Mouse (Mus musculus): ENCODE data around the gene Ap5z1.

Gene Ap5z1

DNA sequence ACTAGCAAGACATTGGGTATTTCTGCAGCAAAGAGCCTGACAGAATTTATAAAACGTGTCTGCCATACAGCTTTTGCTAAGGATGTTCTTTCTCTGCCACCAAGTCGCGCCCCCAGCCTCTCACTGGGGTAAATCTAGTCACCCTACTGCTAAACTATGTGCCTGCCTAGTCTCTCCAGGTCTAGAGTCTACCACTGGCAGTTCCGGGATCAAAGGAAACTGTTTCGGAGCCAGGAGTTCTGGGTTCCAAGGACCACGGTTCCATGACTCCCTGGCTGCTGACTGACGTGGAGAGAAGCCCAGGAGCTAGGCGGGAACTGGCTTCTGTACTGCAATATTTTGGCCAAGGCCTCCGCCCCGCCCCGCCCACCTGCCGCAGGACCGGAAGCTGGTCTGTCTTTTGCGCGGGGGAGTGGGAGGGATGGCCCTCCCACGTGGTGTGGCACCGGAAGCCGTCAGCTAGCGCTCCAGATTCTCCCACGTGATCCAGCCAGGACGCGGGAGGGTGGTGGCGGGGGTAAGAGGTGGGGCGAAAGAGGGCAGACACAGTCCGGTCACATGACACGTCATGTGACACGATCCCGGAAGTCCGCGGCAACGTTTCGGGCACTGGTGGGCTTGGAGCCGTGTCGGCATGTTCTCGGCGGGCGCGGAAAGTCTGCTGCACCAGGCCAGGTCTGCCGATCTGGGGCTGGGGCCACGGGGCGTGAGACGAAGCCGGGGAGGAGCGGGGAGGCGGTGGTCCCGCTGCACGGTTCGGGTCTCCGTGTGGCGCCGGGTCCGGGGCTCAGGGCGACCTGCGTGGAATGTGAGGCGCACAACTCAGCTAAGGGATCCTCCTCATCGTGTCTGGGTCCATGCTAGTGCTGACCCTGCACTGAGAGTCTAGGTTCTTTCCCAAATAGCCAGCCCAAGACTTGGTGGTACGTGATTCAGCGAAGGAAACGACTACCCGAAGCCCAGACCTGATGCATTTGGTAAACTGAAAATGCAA lies at the start of gene Ap5z1:
TSS of gene Ap5z1 (plus strand) at position 484 of the 994 bp plus-strand sequence.
- DNase-seq (ENCODE audit: extremely low spot score): peak; percentile 97

DNA sequence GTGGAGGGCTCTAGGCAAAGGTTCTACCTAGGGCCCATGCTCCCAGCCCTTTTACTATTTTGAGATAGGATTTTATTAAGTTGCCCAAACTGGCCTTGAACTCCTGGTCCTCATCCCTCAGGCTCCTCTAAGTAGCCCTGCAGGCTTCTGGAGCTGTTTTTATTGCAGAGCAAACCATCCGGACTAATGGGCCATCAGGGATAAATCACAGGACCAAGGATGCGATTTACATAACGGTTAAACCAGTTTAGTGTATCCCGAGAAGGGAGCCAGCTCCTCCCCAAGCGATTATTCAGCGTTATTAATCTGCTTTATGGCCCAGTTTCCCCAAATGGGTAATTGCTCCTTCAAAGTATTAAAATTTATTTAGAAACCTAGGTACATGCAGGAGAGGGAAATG lies 48.3 kb upstream of the Ap5z1 start:
- DNase-seq (ENCODE audit: extremely low spot score): no peak

- peak; percentile 38 for DNase-seq (ENCODE audit: extremely low spot score)
Measured at GRCm38 (mm10) chr5:142416070-142416775, 47.5 kb upstream of the Ap5z1 start.

GRCm38 (mm10) chr5:142417104-142417503 lies 46.6 kb upstream of the Ap5z1 start:
- DNase-seq (ENCODE audit: extremely low spot score): no peak

DNA sequence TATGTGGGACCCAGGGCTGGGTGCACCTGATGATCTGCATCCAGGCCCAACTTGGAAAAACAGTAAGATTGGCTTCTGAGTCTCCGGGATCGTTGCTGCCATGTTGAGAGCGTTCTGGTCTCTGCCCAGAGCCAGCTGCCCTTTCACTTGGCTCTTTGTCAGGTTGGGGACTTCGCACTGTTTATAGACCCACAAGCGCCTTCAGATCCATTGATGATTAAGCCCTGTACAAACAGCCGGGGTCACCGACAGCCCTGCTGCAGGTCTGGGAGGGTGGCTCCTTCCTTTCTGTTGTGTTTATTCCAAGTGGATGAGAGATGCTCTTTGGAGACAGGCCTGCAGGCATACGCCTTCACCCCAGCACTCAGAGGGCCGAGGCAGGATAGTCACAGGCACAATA lies 45.9 kb upstream of the Ap5z1 start:
- DNase-seq (ENCODE audit: extremely low spot score): no peak

DNA sequence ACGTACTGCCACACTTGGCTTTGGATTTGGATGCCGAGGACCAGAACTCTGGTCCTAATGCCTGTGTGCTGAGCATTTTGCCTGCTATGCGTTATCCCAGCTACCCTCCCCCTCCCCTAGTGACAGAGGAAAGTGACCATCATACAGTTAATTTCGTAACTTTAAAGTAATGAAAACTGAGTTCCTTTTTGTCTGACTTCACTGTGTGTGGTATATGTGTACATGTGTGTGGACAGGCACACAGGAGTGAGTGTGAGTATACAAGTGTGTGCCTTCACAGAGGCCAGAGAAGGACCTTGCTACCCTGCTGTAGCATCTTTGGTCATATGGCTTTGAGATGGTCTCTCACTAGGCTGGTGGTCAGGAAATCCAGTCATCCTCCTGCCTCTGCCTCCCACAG lies 45.3 kb upstream of the Ap5z1 start:
- no peak for DNase-seq (ENCODE audit: extremely low spot score)

DNA sequence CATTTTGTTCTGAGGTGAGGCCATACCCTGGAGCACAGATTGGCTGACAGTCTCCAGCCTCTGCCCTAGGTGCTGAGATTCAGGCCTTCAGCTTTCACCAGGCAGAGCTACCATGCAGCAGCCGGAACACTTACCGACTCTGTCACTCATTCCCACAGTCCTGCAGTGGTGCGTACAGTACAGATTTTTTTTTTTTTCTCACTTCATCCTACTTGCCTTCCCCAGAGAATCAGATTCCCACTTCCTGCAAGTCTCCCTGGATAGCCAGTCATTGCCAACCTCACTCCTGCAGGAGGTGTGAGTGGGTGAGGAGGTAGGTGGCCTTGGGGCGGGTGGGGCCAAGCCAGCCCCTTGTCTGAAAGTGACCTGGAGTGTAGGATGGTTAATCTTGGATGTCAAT lies 43.4 kb upstream of the Ap5z1 start:
- DNase-seq (ENCODE audit: extremely low spot score): no peak

GRCm38 (mm10) chr5:142420920-142421319 lies 42.8 kb upstream of the Ap5z1 start:
- DNase-seq (ENCODE audit: extremely low spot score): no peak

GRCm38 (mm10) chr5:142421886-142422285 lies 41.9 kb upstream of the Ap5z1 start:
- DNase-seq (ENCODE audit: extremely low spot score): no peak

- DNase-seq (ENCODE audit: extremely low spot score): no peak
Measured at GRCm38 (mm10) chr5:142423141-142423540, 40.6 kb upstream of the Ap5z1 start.

DNA sequence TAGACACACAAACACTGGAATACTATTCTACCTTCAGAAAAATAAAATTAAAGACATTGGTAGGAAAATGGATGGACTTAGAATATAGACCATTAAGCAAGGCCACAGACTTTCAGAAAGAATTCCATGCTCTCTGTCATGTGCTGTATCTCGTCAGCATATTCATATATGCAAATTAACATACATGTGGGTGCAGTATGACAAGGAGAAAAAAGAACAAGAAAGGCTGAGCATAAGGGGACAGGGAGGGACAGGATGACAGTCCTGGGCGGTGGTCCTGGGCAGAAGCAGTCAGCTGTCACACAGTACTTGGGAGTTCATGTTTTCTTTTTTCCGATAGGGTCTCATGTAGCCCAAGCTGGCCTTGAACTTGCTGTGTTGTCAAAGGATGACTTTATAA lies 40.0 kb upstream of the Ap5z1 start:
- no peak for DNase-seq (ENCODE audit: extremely low spot score)

- no peak for DNase-seq (ENCODE audit: extremely low spot score)
Measured at GRCm38 (mm10) chr5:142424627-142425349, 39.0 kb upstream of the Ap5z1 start.

- DNase-seq (ENCODE audit: extremely low spot score): no peak
Measured at GRCm38 (mm10) chr5:142426476-142426875, 37.3 kb upstream of the Ap5z1 start.

DNA sequence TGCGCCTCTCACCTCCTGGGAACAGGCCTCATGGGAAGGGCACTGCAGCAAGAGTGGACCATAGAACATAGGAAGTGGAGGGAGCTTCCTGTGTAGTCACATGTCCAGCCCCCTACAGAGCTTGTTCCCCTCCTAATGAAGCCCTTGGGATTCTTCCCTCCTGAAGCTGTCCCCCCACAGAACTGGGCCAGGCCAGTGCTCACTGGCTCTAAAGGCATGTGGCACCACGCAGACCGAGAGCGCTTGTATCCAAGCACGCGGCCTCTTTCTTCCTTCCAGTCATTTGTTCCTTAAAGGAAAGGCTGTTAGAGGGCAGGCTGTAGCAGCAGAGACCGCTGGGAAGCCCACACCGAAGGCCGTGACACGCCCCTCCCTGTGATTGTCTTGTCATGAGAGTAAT lies 35.9 kb upstream of the Ap5z1 start:
- DNase-seq (ENCODE audit: extremely low spot score): no peak

DNA sequence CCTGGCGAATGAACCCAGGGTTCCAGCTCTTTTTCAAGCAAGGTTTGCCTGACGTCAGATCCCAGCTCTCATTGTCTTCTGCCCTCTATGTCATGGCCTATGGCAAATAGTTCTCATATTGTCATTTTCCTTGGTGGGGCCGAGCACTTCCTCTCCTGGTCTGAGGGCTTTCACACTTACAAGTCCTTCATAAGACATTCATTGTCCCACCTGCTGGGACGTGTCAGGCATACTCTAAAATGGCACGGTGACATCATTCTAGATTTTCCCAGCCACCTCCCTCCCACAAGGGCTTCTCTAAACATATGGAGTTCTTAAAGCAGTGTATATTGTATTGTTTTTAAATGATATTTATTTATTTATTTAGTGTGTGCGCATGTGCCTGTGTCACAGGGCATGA lies 35.1 kb upstream of the Ap5z1 start:
- DNase-seq (ENCODE audit: extremely low spot score): no peak

GRCm38 (mm10) chr5:142431029-142431428 lies 32.7 kb upstream of the Ap5z1 start:
- DNase-seq (ENCODE audit: extremely low spot score): no peak

GRCm38 (mm10) chr5:142431811-142432434 lies 31.8 kb upstream of the Ap5z1 start:
- DNase-seq (ENCODE audit: extremely low spot score): no peak

DNA sequence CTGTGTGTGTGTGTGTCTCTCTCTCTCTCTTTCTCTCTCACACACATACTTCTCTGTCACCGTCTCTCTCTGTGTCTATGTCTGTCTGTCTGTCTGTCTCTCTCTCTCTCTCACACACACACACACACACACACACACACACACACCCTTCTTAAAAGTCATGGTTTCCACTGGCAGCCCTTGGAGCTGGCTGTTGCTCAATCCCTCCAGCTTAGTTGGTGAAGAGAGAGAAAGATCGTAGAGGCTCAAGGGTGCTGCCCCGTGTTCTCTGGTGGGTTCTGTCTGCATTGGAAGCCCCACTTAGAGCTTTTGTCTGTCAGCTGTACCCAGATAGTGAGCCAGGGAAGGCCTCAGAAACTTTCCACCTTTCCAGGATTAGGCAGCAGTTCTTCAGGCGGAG lies 31.0 kb upstream of the Ap5z1 start:
- DNase-seq (ENCODE audit: extremely low spot score): no peak

DNA sequence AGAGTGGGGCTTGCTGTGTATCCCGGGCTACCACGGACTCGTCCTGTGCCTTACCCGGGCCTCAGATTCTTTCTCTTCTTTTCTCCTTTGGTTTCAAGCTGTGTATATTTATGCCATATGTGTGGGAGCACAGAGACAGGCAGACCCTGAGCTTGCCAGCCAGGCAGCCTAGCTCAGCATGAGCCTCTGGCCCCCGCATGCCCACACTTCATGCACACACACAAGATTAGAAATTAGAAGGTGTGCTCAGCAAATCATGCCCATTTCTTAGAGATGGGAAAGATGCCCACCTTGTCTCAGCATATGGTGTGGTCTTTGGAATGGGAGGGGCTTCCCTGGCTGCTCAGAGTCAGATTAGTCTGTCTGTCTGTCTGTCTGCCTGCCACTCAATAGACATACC lies 29.7 kb upstream of the Ap5z1 start:
- no peak for DNase-seq (ENCODE audit: extremely low spot score)

DNA sequence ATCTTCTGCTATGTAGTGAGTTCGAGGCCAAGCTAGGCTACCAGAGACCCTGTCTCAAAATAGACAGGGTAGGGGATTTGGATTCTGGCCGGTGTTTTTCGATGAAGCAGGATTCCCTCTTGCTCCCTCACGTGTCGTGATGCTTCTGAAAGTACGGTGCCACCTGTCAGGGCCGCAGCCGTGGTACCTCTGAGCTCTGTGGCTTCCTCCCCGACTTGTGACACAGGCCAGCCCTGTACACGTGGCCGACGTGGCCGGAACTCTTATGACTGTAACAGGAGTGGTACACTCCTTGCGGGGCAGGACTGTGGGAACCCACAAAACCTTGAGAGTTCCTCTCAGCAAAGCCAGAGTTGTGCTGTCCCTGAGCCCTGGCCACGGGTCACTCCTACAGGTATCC lies 28.0 kb upstream of the Ap5z1 start:
- DNase-seq (ENCODE audit: extremely low spot score): no peak

DNA sequence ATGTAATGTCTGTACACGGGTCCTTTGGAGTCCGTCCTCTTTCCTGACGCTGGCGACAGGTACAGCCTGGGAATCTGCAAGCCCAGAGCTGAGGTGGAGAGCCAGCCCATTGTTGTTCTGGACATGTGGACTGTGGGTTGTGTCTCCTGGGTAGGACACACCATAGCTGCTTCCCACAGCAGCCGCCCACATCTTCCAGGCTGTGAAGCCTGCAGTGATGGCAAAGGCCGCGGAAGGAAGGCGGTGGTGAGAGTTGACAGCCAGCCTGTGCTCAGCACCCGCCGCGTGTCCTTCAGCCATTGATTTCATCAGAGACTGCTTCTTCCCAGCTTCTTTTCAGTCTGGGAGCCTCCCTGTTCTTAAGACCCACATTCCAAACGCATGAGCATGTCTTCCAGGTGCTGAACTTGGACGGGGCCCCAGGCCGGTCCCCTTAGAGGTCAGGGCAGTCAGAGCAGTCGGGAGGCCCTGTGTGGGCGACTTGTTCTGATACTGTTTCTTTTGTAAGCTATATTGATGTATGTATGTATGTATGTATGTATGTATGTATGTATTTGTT lies 25.3 kb upstream of the Ap5z1 start:
- DNase-seq (ENCODE audit: extremely low spot score): no peak
